Mouse (Mus musculus) megakaryocyte, embryonic 14.5 days (primary cell): ENCODE measurements around the gene 3110082I17Rik. TPM values are rescaled to one million over a fixed set of nuclear protein-coding genes. Genes with fewer than 3 reads are reported as not detected.

Experiments used
- H3K27me3 ChIP-seq: replicated peaks from 2 replicates; pipeline ENCODE3; 2012; ENCODE audit warnings: inconsistent platforms
- H3K36me3 ChIP-seq: replicated peaks from 2 replicates; pipeline ENCODE3; 2012; ENCODE audit warnings: low read length, inconsistent platforms, mixed read lengths
- H3K4me1 ChIP-seq: 2 replicates; pipeline ENCODE4 v1.6.1; 2012; ENCODE audit warnings: inconsistent platforms
- H3K4me3 ChIP-seq: replicated peaks from 2 replicates; pipeline ENCODE3; 2012; ENCODE audit warnings: moderate library complexity, mild to moderate bottlenecking, inconsistent platforms
- H3K9me3 ChIP-seq: 2 replicates; pipeline ENCODE4 v1.6.1; 2012; ENCODE audit warnings: inconsistent platforms
- FLI1 ChIP-seq: IDR thresholded peaks from 2 replicates; pipeline ENCODE4 v1.6.1; 2012; ENCODE audit warnings: low read length, inconsistent platforms, mixed read lengths
- GATA1 ChIP-seq: IDR thresholded peaks from 3 replicates; pipeline ENCODE4 v1.6.1; 2012; ENCODE audit warnings: mixed read lengths, low read length, inconsistent platforms, borderline replicate concordance
- polyA plus RNA-seq: library from polyadenylated mRNA; stranded (reverse); fragments of >175 nt; gene quantifications from 2 replicates; pipeline ENCODE4 v1.2.3, GENCODE M21; 2012; ENCODE audit warnings: low replicate concordance; ENCODE audit not compliant: insufficient read depth

3110082I17Rik gene
- polyA plus RNA-seq, 1 experiment, result 41.2 TPM

GRCm38 (mm10) chr5:139382760-139383159 lies 77.6 kb downstream of the 3110082I17Rik start:
- H3K36me3 ChIP-seq, result peaks cover 71% of the 10 kb centered on the region

GRCm38 (mm10) chr5:139381586-139382513 lies 78.5 kb downstream of the 3110082I17Rik start:
- TF ChIP-seq GATA1 (no peak), FLI1 (no peak)
- Histone ChIP-seq H3K27me3 (no peaks in the 10 kb centered on the region), H3K36me3 (peaks cover 62% of the 10 kb centered on the region), H3K4me3 (peak overlapping the region; percentile 95), H3K4me1 (peaks cover 88% of the 10 kb centered on the region), H3K9me3 (no peaks in the 10 kb centered on the region)

More at GRCm38 (mm10) chr5:139382760-139383159, 77.6 kb downstream of the 3110082I17Rik start:
- peak overlapping the region; percentile 95 for H3K4me3 ChIP-seq
- H3K27me3 ChIP-seq, result no peaks in the 10 kb centered on the region
- TF ChIP-seq FLI1, result no peak
- TF ChIP-seq GATA1, result peak; percentile 83; the same call in 2 of the 3 replicates
- H3K4me1 ChIP-seq, result peaks cover 88% of the 10 kb centered on the region
- H3K9me3 ChIP-seq, result no peaks in the 10 kb centered on the region

GRCm38 (mm10) chr5:139380385-139381248 lies 79.7 kb downstream of the 3110082I17Rik start:
- Histone ChIP-seq H3K4me1 (peaks cover 88% of the 10 kb centered on the region), H3K4me3 (peak overlapping the region; percentile 98), H3K36me3 (peaks cover 53% of the 10 kb centered on the region), H3K9me3 (no peaks in the 10 kb centered on the region), H3K27me3 (no peaks in the 10 kb centered on the region)
- no peak for TF ChIP-seq GATA1
- TF ChIP-seq FLI1, result no peak

GRCm38 (mm10) chr5:139379771-139380384 lies 80.4 kb downstream of the 3110082I17Rik start:
- Histone ChIP-seq H3K9me3 (no peaks in the 10 kb centered on the region), H3K27me3 (no peaks in the 10 kb centered on the region), H3K36me3 (peaks cover 49% of the 10 kb centered on the region), H3K4me3 (peak overlapping the region; percentile 98), H3K4me1 (peaks cover 88% of the 10 kb centered on the region)
- TF ChIP-seq FLI1 (no peak), GATA1 (no peak)

GRCm38 (mm10) chr5:139378986-139379629 lies 81.2 kb downstream of the 3110082I17Rik start:
- TF ChIP-seq FLI1 (no peak), GATA1 (no peak)
- Histone ChIP-seq H3K4me1 (peaks cover 88% of the 10 kb centered on the region), H3K4me3 (peak overlapping the region; percentile 98)

GRCm38 (mm10) chr5:139378271-139378556 lies 82.1 kb downstream of the 3110082I17Rik start:
- Histone ChIP-seq H3K36me3 (peaks cover 33% of the 10 kb centered on the region), H3K9me3 (no peaks in the 10 kb centered on the region), H3K4me1 (peaks cover 88% of the 10 kb centered on the region), H3K27me3 (no peaks in the 10 kb centered on the region), H3K4me3 (peak overlapping the region; percentile 98)
- TF ChIP-seq GATA1, result no peak
- TF ChIP-seq FLI1, result no peak

More at GRCm38 (mm10) chr5:139378986-139379629, 81.2 kb downstream of the 3110082I17Rik start:
- Histone ChIP-seq H3K9me3 (no peaks in the 10 kb centered on the region), H3K36me3 (peaks cover 42% of the 10 kb centered on the region), H3K27me3 (no peaks in the 10 kb centered on the region)

- H3K9me3 ChIP-seq, result no peaks in the 10 kb centered on the region
- TF ChIP-seq FLI1 (peak; percentile 77; the same call in 1 of the 2 replicates), GATA1 (peak; percentile 34; the same call in 1 of the 3 replicates)
- peaks cover 88% of the 10 kb centered on the region for H3K4me1 ChIP-seq
- peaks cover 28% of the 10 kb centered on the region for H3K36me3 ChIP-seq
- H3K4me3 ChIP-seq, result peak within 1 kb of the TSS; percentile 98
- H3K27me3 ChIP-seq, result no peaks in the 10 kb centered on the region
Observed at GRCm38 (mm10) chr5:139377468-139378270, 82.7 kb downstream of the 3110082I17Rik start, which contains the start of gene Gpr146. Gene Gpr146, plus strand, starts transcription at chr5:139377697.

- TF ChIP-seq FLI1 (no peak), GATA1 (no peak)
- Histone ChIP-seq H3K36me3 (peaks cover 33% of the 10 kb centered on the region), H3K9me3 (no peaks in the 10 kb centered on the region), H3K4me3 (peak overlapping the region; percentile 62), H3K27me3 (no peaks in the 10 kb centered on the region), H3K4me1 (peaks cover 95% of the 10 kb centered on the region)
Observed at GRCm38 (mm10) chr5:139374841-139375240, 85.5 kb downstream of the 3110082I17Rik start.
